Mouse (Mus musculus): ENCODE data around the gene Ppp1r16b.

Gene Ppp1r16b

DNA sequence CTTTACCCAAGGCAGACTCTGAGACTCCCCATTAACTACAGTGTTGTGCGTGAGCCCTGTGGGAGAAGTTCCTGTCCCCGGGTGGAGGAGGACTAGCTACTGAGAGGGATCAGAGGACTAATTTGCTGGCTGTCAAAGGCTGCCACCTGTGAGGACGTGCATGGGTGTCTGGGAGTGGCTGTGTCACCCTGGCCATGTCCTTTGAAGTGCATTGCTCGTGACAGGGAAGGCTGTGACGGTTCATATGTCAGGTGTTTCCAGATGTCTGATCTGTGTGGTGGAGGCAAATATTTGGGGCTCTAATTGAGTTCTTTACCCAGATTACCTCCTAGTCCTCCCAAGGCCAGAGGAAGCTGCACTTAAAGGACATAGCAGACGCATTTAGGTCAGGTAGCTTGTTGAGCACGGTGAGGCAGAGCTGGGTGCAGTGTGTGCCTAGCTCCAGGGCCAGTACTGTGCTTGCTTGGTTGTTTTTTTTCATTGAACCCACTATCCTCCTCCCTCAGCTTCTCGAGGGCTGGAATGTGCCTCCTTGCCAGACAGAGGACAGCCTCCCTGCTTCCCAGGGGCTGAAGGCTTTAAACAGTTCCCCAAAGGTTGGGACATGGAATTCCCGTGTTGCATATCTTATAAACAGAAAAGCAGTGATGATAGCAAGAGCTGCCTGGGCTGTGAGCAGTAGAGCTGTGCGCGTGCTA is 106.0 kb downstream of the Ppp1r16b start:
- DNase-seq = no peak

- DNase-seq = no peak
Measured at GRCm38 (mm10) chr2:158772808-158773207, 107.6 kb downstream of the Ppp1r16b start.

DNA sequence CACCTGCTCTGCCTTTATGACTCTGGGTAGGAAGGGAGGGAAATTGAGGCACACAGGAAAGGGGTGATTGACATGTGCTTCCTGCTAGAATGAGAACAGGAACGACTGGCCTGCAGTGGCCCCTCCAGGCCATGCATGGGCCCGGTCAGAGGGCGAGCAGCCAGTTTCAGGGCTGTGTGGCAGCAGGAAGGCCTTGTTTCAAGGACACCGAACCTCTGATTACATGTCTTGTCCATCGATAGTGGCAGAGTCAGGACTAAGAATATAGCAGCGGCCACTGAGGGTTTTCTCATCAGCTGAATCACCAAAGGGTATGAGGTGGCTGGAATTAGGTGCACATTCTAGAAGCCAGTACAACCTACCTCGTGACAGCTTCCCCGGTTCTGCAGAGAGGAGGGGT is 109.7 kb downstream of the Ppp1r16b start:
- no peak for DNase-seq

- no peak for DNase-seq
Measured at GRCm38 (mm10) chr2:158776716-158777115, 111.5 kb downstream of the Ppp1r16b start.

- no peak for DNase-seq
Measured at GRCm38 (mm10) chr2:158777490-158777889, 112.3 kb downstream of the Ppp1r16b start.

DNA sequence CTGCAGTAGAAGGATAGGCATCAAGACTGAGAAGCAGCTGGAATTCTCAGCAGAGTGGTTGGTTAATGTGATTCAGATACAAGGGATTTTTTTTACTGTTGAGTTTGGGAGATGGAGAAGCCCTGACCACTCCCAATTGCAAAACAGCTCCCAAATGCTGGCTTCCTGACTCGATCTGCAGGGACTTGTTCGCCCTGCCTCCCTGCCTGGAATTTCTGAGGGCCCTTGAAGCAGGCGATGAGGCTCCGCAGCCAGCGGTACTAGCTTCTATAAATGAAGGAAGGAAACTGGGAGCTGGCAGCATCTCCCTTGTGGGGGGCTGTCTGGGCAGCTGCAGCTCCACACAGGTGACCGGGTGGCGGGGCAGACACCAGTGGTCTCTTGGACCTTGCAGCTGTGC is 113.2 kb downstream of the Ppp1r16b start:
- no peak for DNase-seq

- no peak for DNase-seq
Measured at GRCm38 (mm10) chr2:158781126-158781525, 115.9 kb downstream of the Ppp1r16b start.

DNA sequence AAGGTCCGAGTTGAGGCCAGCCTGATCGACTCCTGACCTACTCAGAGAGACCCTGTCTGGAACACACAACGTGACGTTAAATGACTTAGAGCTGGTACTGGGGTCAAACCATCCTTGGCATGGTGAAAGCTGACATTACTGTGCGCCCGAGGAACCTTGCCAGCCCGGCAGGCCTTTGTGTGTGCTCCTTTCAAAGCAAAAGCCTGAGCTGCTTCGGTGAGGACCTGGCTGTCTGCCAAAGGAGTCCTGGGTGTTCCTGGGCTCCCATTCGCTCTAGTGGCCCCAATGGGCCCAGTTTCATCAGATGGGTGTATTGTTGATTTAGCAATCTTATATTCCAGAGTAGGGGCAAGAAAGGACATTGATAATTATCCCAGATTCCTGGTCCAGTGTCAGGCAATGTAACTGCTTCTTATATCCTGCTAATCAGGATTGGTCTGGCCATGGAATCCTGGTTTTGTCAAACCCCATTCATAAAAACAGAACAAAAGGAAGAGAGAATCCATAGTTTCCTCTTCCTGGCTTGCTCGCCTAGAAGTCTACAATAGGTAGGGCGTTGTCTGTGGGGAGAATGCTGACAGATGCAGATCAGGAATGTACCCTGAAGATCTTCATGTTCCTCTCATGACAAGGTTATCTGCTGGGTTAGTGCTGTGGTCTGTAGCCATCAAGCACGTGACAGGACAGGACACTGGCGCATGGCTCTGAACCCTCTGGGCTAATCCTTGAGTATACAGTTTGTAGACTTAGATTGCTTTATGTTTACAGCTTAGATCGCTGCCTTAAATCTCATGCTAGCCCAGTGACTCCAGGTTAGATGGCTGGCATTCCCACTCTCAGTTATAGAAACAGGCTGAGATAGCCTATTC is 122.0 kb downstream of the Ppp1r16b start:
- DNase-seq = no peak

- DNase-seq = peak; percentile 92
Measured at GRCm38 (mm10) chr2:158794494-158795004, 129.4 kb downstream of the Ppp1r16b start, which contains the start of gene Dhx35. Gene Dhx35, plus strand, starts transcription at chr2:158794807.

DNA sequence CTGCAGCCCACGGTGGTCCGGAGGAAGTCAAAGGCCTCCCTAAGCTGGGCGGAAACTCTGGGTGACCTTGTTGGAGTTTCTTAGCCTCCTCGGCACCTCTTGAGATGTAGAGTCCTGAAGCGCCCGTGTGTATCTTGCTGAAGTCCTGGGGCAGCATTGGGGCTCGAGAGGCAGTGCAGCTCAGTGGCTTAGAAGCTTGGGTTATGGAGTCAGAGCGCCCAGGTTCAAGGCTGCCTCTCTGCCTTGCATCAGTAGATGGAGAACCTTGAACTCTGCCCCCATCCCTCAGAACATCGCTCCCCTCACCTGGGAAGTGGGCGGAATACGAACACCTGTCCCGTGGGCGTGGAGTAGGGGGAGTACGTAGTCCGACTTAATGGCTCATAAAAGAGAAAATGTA is 129.8 kb downstream of the Ppp1r16b start:
- no peak for DNase-seq

DNA sequence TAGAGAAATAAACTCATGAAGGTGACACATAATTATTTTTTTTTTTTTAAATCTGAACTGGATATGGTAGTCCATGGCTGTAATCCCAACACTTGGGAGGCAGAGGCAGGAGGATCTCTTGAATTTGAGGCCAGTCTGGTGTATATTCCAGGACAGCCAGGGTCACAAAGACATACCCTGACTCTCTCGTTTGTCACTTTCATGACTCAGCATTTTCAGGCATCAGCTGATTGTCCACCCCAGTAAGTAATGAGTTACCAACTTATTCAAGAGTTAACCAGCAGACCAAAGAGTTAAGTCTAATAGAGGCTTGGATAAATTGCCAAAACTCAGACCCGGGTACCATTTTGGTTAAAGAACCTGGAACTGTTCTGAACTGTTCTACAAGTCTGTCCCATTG is 130.7 kb downstream of the Ppp1r16b start:
- DNase-seq = peak; percentile 17

GRCm38 (mm10) chr2:158799328-158799727 is 134.1 kb downstream of the Ppp1r16b start:
- no peak for DNase-seq

DNA sequence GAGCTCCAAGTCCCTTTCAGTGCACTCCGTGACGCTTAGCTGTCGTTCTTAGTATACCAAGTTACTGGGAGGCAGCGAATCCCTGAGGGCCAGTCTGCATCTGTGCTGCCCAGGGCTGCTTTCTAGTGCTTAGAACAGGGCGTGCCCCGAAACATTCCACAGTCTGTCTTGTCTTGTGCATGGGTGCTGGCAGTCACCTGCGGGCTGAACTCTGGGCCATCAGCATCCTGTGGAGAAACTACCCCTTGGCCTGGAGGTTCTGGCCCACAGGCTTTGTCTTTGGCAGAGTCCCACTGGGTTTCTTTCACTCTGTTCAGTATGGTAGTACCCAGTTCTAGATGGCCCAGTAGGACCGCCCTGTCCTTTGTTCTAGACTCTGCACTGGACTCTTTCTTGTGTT is 135.6 kb downstream of the Ppp1r16b start:
- no peak for DNase-seq

GRCm38 (mm10) chr2:158803575-158803974 is 138.4 kb downstream of the Ppp1r16b start:
- no peak for DNase-seq

- no peak for DNase-seq
Measured at GRCm38 (mm10) chr2:158815686-158816085, 150.5 kb downstream of the Ppp1r16b start.

All from cerebellum, adult 9-10 months (tissue).